Mouse (Mus musculus) MEL-GATA-1-ER (cell line): ENCODE data around the gene Nat8f6.
"Not testable (repeated sequence)": the region's sequence is repeated elsewhere in the genome, so short reads cannot be mapped to it uniquely, and the experiment has no call there.

Source experiments
- DNase-seq: peaks from one replicate; pipeline ENCODE4 v3.0.0-alpha.2; 2012; ENCODE audit warnings: low read depth; ENCODE audit errors: extremely low read depth

Nat8f6 gene

GRCm38 (mm10) chr6:85820837-85821236, at the start of gene Nat8f6, which contains the start of gene Nat8f5:
Gene Nat8f6, minus strand, starts transcription at chr6:85820954.
Gene Nat8f5, minus strand, starts transcription at chr6:85820972.
- DNase-seq = no peak

- DNase-seq = not testable (repeated sequence)
These were observed 48.3 kb upstream of the Nat8f6 start, which contains the start of gene Nat8f2 for GRCm38 (mm10) chr6:85869006-85869405. Gene Nat8f2, minus strand, starts transcription at chr6:85869158.

GRCm38 (mm10) chr6:85867726-85868690, 47.3 kb upstream of the Nat8f6 start:
- peak; percentile 3 for DNase-seq

- DNase-seq = not testable (repeated sequence)
These were observed 46.2 kb upstream of the Nat8f6 start for GRCm38 (mm10) chr6:85866995-85867394.

- DNase-seq = not testable (repeated sequence)
These were observed 45.4 kb upstream of the Nat8f6 start for GRCm38 (mm10) chr6:85866166-85866565.

- not testable (repeated sequence) for DNase-seq
These were observed 44.3 kb upstream of the Nat8f6 start for GRCm38 (mm10) chr6:85864900-85865639.

- no peak for DNase-seq
These were observed 43.1 kb upstream of the Nat8f6 start for GRCm38 (mm10) chr6:85863840-85864239.

- no peak for DNase-seq
These were observed 42.4 kb upstream of the Nat8f6 start for GRCm38 (mm10) chr6:85863136-85863535.

- no peak for DNase-seq
These were observed 41.8 kb upstream of the Nat8f6 start for GRCm38 (mm10) chr6:85862565-85862964.

GRCm38 (mm10) chr6:85861247-85861646, 40.5 kb upstream of the Nat8f6 start:
- DNase-seq = no peak

- DNase-seq = no peak
These were observed 35.5 kb upstream of the Nat8f6 start for GRCm38 (mm10) chr6:85856194-85856678.

GRCm38 (mm10) chr6:85853481-85853880, 32.7 kb upstream of the Nat8f6 start:
- no peak for DNase-seq

GRCm38 (mm10) chr6:85851062-85851773, 30.5 kb upstream of the Nat8f6 start:
- DNase-seq = no peak

- DNase-seq = no peak
These were observed 28.5 kb upstream of the Nat8f6 start for GRCm38 (mm10) chr6:85849240-85849639.

- DNase-seq = no peak
These were observed 27.4 kb upstream of the Nat8f6 start for GRCm38 (mm10) chr6:85848140-85848539.

GRCm38 (mm10) chr6:85846921-85847320, 26.2 kb upstream of the Nat8f6 start:
- DNase-seq = no peak

- DNase-seq = not testable (repeated sequence)
These were observed 23.1 kb upstream of the Nat8f6 start for GRCm38 (mm10) chr6:85843677-85844458.

- DNase-seq = no peak
These were observed 19.2 kb upstream of the Nat8f6 start for GRCm38 (mm10) chr6:85839982-85840381.

- DNase-seq = no peak
These were observed 17.9 kb upstream of the Nat8f6 start for GRCm38 (mm10) chr6:85838674-85839073.

GRCm38 (mm10) chr6:85837307-85837706, 16.6 kb upstream of the Nat8f6 start:
- not testable (repeated sequence) for DNase-seq
